Comparison of ENCODE assay signal across 8 mouse cellular contexts in genomic region chr15:85859490-85860031, GRCm38 (mm10). TPM values are rescaled to one million over a fixed set of nuclear protein-coding genes. Genes with fewer than 3 reads are reported as not detected.
DNase-seq lines count a peak whose midpoint lies in the region; ATAC-seq and TF ChIP-seq lines count a peak whose summit lies in the region.

Gtse1 (plus strand) TSS chr15:85859745.

- TF ChIP-seq EP300 in lung, postnatal 0 days (IDR thresholded peaks at IDR 0.05): no peak

- TF ChIP-seq CTCF in lung, postnatal 0 days (IDR thresholded peaks at IDR 0.05): no peak

- ATAC-seq in frontal cortex, adult (ENCODE audit: low TSS enrichment): peak; percentile 100
- ATAC-seq in lung, postnatal 0 days: peak; percentile 100

- peak; percentile 98 for DNase-seq in MN1 (ENCODE audit: low spot score)
- peak; percentile 96 for DNase-seq in cerebellum, adult 9-10 months
- peak; percentile 95 for DNase-seq in hindbrain, embryonic 10.5 days (ENCODE audit: low spot score)
- peak; percentile 97 for DNase-seq in layer of hippocampus, adult 9-11 months
- peak; percentile 98 for DNase-seq in lung, postnatal 0 days (ENCODE audit: low spot score)
- DNase-seq in ovary, postnatal 14 days (ENCODE audit: low spot score): peak; percentile 86
- DNase-seq in thymus, postnatal 14 days: peak; percentile 94

- peaks cover 29% of the 10 kb centered on the region for H3K36me3 ChIP-seq in hindbrain, embryonic 10.5 days
- no peaks in the 10 kb centered on the region for H3K36me3 ChIP-seq in lung, postnatal 0 days (ENCODE audit: insufficient read depth, low read length)

- H3K27me3 ChIP-seq in hindbrain, embryonic 10.5 days (ENCODE audit: insufficient read depth, poor library complexity, severe bottlenecking): no peaks in the 10 kb centered on the region
- H3K27me3 ChIP-seq in lung, postnatal 0 days (replicated peaks; ENCODE audit: insufficient read depth, low read length): no peaks in the 10 kb centered on the region

- H3K27ac ChIP-seq in hindbrain, embryonic 10.5 days: peak within 1 kb of the TSS; percentile 93
- peak within 1 kb of the TSS; percentile 65 for H3K27ac ChIP-seq in lung, postnatal 0 days (ENCODE audit: low read length)

- H3K4me3 ChIP-seq in hindbrain, embryonic 10.5 days: peak within 1 kb of the TSS; percentile 92
- H3K4me3 ChIP-seq in lung, postnatal 0 days (ENCODE audit: low read depth, low read length): peak within 1 kb of the TSS; percentile 52

- WGBS in hindbrain, embryonic 10.5 days: under 1% methylated on average over 42 of the region's 42 CpGs
- WGBS in lung, postnatal 0 days: under 1% methylated on average over 41 of the region's 42 CpGs

- H3K4me1 ChIP-seq in hindbrain, embryonic 10.5 days (replicated peaks): peaks cover 25% of the 10 kb centered on the region
- H3K4me1 ChIP-seq in lung, postnatal 0 days (ENCODE audit: insufficient read depth, low read depth, low read length): no peaks in the 10 kb centered on the region

- peak within 1 kb of the TSS; percentile 65 for H3K9ac ChIP-seq in lung, postnatal 0 days (replicated peaks; ENCODE audit: low read depth)

- no peaks in the 10 kb centered on the region for H3K9me3 ChIP-seq in hindbrain, embryonic 10.5 days
- no peaks in the 10 kb centered on the region for H3K9me3 ChIP-seq in lung, postnatal 0 days (ENCODE audit: low read length)

- H3K4me2 ChIP-seq in lung, postnatal 0 days (replicated peaks; ENCODE audit: low read depth, low read length): peak within 1 kb of the TSS; percentile 85

RNA-seq across cellular contexts. Expression of gene Gtse1, which starts in this region (rescaled TPM):
- 45.6 and 52.8 TPM in 2 replicates for polyA plus RNA-seq in hindbrain, embryonic 10.5 days (2016; fragmentation: Nextera tagmentation; extraction: Ambion mirVana)
- polyA plus RNA-seq in lung, postnatal 0 days (2015; fragmentation: Nextera tagmentation; extraction: Ambion mirVana): 1.5 and 2.3 TPM in 2 replicates

Comparison
In these comparisons a context has a peak if more than half of its experiments do, and no peak if none do; other contexts are left out.
1. Peak in every context shown above with its lines: DNase-seq, ATAC-seq, H3K4me3 ChIP-seq and H3K27ac ChIP-seq.
2. RNA of gene Gtse1 (polyA plus RNA-seq): 45.6 to 52.8 TPM in hindbrain, embryonic 10.5 days; 1.5 to 2.3 TPM in lung, postnatal 0 days; every median in the first group is over 10 times any median in the second.